Mouse (Mus musculus) retina, embryonic 14.5 days (tissue): ENCODE results near the gene Ubr4.
"Not testable (repeated sequence)": the region's sequence is repeated elsewhere in the genome, so short reads cannot be mapped to it uniquely, and the experiment has no call there.

Source experiments
- DNase-seq: peaks from one replicate; pipeline ENCODE4 v3.0.0-alpha.2; 2015; ENCODE audit warnings: low spot score

Ubr4 gene

DNA sequence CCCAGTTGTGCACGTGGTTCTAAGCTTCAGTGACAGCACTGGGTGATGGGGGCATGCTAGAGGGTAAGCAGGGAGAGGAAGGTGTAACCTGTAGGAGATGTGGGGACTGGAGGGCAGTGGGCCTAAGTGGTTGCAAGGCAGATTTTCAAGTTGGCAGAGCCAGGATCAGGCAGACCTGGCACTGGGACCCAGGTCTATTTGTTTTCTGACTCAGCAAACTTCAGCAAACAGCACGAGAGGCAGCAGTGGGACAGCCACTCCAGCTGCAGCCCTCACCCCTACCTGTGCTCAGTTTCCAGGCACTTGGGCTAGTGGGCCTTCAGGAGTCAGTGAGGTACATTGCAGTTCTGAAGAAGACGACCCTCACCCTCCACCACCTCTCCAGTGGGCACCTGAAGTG is 4.8 kb downstream of the Ubr4 start:
- DNase-seq = no peak

DNA sequence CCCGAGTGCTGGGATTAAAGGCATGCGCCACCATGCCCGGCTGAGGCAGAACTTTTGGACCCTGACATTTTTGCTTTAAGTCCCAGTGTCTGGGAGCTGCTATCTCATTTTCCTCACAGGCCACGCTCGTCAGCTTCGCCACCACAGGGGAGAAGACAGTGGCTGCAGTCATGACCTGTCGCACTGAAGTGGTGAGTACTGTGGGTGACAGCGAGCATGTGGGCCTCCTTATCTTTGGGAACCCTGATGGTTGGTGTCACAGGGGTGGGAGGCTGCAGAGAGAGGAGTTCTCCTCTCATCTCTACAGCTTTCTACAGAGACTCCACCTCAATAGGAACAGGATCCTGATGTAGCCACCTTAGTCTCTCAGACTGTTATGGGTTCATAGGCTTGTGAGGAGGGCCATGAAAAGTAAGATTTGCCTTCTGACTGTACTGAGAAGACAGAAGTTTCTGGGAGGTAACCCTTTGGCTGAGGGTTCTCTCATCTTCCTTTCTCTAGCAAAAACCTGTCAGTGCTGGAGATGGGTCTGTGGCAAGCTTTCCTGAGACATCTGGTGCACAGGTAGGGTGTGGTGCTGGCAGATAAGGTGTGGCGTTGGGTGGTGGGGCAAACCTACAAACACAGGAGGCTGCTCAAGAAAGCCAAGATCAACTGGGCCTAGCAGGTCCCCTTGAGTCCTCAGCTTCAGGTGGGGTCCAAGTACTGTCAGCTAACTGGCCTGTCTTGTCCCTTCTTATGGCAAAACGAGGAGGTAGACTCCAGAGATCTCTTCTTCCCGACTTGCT is 8.5 kb downstream of the Ubr4 start:
- no peak for DNase-seq

DNA sequence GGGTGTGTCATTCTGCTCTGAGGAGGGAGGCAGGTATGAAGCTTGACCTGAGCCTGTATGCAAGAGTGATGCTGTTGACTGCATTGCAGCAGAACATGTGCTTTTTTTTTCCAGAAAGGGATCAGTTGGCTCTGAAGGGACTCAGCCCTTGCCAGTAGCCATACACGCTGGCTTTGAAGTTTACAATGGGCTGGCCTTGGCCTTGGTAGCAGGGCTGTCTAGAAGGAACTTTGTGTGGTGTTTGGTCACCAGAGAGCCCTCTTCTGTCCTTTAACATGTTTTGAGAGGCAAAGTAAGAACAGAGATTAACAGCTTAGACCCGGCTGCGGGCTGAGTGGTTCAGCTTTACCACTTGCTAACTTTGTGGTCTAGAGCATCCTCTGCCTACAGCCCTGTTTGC is 14.9 kb downstream of the Ubr4 start:
- no peak for DNase-seq

DNA sequence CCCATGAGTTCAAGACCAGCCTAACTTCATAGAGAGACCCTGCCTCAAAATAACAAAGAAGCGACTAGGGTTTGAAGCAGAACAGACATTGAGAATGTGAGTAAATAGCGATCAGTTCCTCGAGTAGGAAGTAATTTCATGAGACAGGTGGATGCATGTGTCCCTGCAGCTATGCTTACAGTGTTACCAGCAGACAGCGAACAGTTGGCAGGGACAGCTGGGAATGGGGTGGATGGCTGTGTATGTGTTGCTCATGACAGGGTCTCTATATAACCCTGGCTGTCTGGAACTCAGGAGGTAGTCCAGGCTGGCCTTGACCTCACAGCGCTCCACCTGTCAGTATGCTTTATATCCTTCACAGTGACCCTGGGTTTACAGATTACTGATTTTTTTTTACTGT is 15.6 kb downstream of the Ubr4 start:
- no peak for DNase-seq

DNA sequence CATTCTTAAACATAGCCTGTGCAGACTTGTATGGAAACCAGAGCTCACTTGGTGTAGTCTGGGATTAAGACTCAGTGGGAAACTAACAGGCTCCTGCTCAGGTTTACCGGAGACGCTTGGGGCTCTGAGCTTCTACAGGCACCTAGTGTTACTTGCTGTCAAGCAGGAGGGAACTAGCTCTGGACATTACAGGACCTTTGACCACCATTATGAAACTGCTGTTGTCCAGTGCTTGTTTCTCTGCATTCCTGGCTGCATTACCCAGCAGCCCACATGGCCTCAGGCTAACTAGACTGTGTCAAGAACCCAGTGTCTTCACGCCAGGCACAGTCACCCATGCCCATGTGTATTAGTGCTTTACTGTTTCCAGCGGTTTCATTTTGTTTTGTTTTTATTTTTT is 20.7 kb downstream of the Ubr4 start:
- DNase-seq = no peak

DNA sequence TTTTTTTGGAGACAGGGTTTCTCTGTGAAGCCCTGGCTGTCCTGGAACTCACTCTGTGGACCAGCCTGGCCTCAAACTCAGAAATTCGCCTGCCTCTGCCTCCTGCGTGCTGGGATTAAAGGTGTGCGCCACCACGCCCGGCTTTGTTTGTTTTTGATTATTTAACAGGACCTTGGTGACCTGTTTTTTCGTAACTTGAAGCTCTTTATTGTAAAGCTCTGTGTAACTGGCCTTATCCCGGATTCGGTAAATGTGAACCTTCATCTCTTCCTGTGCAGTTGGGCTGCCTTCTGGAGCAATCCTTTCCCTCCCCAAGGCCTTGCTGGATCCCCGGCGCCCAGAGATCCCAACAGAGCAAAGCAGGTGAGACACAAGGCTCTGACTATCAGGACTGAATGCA is 21.1 kb downstream of the Ubr4 start:
- no peak for DNase-seq

DNA sequence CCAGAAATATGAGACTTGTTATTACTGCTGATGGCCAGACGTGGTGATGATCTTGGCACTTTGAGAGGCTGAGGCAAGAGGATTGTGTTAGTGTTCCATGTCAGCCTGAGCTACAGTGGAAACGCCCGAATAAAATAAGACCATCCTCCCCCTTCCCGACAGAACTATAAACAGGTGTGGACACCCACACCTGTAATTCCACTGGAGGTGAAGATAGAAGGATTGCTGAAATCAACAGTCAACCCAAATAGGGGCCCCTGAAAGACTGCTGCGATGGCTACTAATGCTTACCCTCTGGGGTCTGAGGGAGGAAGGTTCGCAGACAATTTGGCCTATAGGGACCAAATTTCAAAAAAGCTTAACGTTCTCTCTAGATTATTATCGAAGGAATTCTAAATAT is 27.3 kb downstream of the Ubr4 start:
- DNase-seq = no peak

DNA sequence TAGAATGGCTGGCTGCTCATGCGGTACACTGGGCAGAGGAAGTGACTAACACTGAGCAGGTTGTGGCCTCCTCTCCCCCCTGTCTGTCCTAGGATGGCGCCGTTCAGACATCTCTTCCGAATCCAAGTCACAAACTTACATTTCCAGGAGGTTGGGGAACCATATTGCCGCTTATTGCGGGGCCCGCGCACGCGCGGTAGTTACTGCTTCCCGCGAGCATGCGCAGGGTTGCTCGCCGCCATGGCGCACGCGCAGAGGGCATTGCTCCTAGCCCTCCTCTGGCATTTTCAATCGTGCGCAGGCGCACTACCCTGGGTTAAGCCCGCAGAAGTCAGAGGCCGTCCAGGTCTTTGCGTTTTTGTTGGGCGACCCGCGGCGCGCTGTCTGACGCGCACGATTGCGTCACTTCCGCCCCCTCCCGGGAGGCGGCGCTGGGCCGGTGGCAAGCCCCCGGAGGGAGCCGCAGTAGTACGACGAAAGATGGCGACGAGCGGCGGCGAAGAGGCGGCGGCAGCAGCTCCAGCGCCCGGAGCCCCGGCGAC is 27.9 kb downstream of the Ubr4 start:
- DNase-seq = peak; percentile 100

DNA sequence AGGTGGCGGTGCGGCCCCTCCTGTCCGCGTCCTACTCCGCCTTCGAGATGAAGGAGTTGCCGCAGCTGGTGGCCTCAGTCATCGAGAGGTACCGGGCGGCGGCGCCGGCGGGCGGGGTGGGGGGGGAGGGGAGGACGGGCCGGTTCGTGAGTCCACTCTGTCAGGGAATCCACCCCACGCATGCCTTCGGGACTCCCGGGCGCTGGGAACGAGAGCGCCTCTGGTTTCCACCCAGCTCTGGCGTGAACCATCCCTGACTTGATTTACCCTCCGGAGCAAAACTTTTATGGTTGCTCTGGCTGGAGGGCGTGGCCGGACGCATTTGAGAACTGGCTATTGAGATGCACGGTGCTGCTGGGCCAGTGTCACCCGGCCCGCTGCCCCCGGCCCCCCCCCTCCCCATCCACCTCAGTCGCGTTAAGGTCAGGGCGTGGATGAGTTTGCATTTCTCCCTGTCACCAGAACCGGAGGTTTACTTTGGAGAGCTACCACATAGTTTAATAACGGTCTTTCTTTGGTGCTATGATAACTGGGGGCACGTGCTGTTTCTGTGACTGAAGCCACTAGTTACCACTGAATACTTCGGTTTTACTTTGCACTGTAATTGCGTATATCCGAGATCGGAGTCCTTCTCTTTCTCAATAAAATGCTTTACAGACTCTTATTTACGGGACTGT is 28.5 kb downstream of the Ubr4 start:
- no peak for DNase-seq

DNA sequence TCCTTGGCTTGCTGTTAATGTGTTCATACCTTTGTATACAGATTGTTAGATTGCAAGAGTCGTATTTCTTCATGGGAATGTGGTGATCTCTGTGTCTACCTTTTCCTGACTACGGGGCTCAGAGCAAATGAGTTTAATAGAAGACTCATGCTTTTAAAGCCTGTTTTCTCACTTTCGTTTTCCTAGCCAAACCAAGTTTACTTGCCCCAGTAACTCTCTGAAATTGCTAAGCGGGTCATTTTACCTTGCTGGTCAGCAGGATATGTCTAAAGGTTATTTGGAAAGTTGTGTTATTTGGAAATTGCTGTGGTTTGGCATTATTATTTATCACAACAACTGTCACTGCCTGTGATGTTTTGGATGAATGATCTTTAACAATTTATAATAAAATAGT is 29.0 kb downstream of the Ubr4 start:
- no peak for DNase-seq

DNA sequence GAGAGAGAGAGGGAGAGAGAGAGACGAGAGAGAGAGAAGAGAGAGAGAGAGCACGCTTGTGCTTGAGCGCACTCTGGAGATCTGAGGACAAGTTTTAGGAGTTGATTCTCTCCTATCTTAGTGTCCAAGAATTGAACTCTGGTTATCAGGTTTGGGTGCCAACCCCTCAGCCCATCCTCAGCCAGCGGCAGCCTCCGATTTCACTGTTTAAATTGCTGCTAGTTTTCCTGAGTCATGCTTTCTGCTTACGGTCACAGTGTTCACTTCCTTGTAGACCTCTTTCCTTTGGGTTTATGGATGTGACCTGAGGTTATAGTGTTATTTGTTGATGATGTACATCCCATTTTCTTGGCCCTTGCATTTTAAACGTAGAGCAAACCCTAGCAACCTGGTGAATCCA is 29.8 kb downstream of the Ubr4 start:
- DNase-seq = no peak

DNA sequence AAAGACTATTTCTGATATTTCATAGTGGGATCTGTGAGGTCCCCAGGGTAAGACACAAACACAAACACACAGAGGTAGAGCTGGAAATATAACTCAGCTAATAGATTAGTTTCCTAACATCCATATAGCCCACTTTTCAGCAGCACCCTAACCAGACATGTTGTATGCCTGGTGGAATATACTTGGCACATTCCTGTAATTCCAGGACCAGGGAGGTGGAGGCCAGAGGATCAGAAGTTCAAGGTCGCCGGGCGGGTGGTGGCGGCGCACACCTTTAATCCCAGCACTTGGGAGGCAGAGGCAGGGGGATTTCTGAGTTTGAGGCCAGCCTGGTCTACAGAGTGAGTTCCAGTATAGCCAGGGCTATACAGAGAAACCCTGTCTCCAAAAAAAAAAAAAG is 33.4 kb downstream of the Ubr4 start:
- DNase-seq = not testable (repeated sequence)

DNA sequence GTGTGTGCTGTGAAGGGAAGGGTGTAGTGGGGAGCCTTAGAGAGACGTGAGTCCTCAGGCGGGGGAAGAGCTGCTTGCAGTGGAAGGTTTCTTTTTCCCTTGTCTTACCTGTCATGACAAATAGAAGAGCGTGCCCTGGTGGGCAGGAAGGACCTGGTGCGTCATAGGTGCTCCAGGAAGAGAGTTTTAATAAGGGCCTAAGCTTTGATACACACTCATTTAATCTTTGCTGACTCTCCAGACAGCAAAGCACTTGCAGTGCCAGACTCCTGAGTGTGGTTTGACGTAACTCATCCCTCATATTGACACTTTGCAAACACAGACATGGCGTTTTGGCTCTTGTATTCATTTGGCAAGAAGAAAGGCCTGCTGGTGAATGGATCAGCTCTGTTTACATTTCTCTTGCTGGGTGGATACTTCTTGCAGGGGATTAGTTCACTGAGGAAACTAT is 34.5 kb downstream of the Ubr4 start:
- no peak for DNase-seq

DNA sequence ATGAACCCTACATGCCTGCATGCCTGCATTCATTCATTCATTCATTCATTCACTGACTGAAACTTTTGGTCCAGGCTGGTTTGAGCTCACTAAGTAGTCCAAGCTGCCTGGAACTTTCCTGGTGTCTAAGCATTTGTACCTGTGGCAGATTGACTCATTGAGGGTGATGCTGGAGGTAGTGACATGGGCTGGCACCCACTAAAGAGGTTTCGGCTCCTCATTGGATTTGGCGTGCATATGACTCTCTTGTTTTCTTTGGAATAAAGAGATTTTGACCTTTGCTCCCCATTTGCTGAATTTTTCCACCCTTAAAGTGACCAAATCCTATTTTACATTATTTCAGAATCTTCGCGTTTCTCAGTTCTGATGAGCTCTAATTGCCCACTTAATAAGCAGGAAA is 37.1 kb downstream of the Ubr4 start:
- DNase-seq = no peak

DNA sequence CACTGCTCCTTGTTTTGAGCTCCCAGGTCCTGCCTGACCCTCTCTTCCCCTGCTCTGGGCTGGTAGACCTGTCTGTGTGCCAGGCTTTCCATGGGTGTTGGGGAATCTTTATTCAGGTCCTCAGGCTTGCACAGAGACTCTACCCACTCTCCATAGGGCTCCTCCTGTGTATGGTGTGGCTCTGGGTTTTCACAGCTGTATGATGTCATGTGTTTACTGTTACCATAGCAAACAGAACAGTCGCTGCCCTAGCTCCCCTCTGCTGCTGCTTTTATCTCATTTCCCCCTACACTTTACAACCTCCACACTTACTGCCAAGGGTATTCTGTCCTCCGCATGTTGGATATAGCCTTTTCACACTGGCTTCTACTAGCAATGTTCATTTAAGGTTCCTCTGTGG is 43.0 kb downstream of the Ubr4 start:
- DNase-seq = no peak

DNA sequence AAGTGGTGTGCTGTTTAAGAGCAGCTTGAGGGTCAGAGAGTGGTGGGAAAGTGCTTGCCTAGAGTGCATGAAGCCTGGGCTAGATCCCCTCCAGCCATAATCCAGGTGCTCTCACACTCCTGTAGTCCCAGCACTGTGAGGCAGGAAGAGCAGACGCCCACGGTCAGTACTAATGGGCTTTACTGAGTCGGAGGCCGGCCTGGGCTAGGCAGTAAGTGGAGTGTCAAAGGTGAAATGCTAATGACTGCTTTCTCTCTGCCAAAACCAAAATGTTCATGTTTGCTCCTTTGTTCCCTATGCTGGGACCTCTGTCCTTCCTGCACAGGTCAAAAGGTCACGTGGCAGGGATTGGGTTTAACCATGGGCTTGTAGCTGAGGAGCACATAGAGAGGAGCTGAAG is 48.1 kb downstream of the Ubr4 start:
- no peak for DNase-seq

DNA sequence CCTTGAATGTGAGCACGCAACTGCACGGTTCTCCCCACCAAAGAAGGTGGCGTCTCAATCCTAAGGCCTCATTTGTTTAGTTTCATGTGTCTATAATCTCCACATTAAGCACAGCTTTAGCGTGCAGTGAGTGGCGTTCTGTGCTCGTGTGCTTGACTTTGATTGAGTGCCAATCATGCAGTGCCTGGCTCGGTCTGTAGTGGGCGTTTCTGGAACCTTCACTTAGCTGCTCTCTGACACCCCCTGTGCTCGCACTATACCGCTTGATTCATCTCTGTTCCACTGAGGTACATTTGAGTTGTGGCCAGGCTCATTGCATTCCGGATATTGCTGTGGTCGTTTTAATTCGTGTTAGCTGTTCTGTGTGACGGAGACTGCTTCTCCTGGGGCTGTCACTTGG is 50.8 kb downstream of the Ubr4 start:
- no peak for DNase-seq

DNA sequence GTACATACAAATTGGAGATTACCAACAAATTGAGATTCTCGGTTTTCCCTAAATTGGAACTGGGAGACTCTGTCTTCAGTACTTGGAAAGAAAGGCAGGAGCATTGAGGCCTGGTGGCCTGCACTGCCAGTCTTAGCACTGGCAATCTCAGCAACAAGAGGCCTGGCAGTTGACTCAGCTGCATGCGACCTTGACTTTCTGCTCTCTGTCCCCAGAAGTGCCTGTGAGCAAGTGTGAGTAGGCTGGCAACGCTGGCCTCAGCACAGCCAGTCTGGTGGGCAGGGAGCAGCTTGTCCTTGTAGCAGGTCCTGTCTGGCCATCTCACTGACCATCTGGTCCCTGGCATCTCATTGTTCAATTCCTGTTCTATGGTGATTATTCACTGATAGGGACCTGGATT is 58.9 kb downstream of the Ubr4 start:
- DNase-seq = no peak

DNA sequence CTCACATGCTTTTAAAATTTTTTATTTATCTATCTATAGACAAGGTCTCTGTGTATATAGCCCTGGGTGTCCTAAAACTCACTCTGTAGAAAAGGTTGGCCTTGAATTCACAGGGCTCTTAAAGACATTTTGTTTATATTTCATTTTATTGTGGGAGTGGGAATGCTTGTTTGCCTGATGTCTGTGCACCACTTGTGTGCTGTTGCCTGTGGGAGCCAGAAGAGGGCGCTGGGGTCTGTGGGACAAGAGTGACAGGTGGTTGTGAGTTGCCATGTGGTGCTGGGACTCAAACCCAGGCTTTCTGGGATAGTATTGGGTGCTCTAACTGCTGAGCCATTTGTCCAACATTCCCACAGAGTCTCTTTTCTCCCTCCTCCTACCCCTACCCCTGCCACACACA is 65.5 kb downstream of the Ubr4 start:
- no peak for DNase-seq

DNA sequence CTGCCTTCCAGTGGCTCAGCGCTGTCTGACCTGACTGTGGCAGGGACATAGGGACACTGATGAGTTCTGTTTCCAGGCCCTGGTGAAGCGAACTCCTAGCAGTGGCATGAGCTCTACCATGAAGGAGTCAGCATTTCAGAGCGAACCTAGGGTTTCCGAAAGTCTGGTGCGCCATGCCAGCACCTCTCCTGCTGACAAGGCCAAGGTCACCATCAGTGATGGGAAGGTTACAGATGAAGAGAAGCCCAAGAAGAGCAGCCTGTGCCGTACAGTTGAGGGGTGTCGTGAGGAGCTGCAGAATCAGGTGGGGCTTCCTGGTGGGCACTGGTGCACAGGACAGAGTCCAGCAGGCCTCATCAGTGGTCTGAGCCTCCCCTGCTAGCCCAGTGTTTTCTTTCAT is 69.2 kb downstream of the Ubr4 start:
- no peak for DNase-seq

DNA sequence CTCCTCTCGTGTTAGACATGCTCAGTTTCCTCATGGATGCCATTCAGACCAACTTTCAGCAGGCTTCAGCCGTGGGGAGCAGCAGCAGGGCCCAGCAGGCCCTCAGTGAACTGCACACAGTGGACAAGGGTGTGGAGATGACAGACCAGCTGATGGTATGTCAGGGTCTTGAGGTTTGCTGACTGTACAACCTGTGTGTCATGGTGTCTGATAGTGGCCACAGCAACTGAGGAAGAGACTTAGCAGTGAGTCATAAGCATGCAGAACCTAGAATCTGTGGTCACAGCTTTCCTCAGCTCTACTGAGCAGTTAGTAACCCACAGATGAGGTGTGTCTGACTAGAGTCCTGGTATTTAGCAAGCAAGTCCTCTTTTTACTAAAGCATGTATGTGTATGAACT is 70.0 kb downstream of the Ubr4 start:
- DNase-seq = no peak

DNA sequence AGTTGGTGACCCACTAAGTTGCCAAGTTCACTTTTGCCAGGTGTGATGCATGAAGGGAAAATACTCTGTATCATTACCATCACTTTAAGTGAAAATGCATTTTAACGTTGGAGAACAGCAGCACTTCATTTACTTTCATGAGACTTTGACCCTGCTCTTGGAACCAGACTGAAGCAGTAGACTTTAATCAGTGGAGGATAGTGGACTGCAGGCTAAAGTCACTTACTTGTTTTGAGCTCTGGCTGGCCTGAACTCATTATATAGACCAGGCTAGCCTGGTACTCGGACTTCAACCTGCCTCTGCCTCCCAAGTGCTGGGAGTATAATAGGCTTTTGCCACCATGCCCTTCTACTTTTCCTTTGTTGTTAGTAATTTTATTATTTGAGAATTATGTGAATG is 70.9 kb downstream of the Ubr4 start:
- DNase-seq = no peak

DNA sequence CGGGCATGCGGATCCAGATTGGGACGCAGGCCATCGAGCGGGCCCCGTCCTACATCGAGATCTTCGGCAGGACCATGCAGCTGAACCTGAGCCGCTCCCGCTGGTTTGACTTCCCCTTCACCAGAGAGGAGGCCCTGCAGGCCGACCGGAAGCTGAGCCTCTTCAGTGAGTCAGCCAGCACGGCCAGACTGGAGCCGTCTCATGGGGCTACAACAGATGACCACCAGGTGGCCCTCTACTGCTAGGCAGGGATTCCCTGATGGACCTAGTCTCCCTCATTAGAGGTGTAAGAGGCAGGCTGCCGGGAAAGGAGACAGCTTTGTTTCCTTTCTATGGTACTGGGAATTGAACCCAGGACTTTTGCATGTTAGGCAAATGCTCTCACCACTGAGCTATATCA is 77.8 kb downstream of the Ubr4 start:
- DNase-seq = peak; percentile 81

DNA sequence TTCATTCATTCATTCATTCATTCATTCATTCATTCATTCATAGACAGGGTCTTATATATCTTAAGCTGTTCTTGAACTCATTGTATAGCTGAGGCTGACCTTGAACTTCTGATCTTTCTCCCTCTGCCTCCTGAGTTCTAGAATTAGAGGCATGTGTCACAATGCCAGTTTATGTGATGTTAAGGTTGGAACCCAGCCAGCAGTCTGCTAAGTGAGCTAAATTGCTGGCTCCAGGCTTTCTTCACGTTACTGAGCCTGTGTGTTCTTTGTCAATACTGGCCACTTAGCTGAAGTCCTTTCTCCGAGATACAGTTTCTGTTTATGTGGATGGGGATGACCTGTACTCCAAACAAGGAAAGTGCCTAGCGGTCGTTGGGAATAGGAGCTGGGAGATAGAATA is 78.5 kb downstream of the Ubr4 start:
- DNase-seq = no peak
